Mouse (Mus musculus) CH12.LX (cell line): Measurements from ENCODE around the gene Sema6d.

Experiments
- CTCF ChIP-seq, 2 experiments: IDR thresholded peaks in 1 of 2; conservative IDR thresholded peaks in 1 of 2; 2 replicates each; pipeline ENCODE4 v1.5.1; 2011 to 2012; ENCODE audit warnings: low read depth in 2 of 2, low read length in 2 of 2, improper control_type of control experiment in 1 of 2, inconsistent platforms in 1 of 2, mild to moderate bottlenecking in 1 of 2, moderate library complexity in 1 of 2
- GABPA ChIP-seq: IDR thresholded peaks from 2 replicates; pipeline ENCODE4 v1.6.1; 2012; ENCODE audit warnings: low read depth, low read length, improper control_type of control experiment, inconsistent platforms; ENCODE audit not compliant: insufficient replicate concordance
- MAX ChIP-seq: IDR thresholded peaks from 2 replicates; pipeline ENCODE4 v1.6.1; 2011; ENCODE audit warnings: low read length, improper control_type of control experiment
- NELFE ChIP-seq: IDR thresholded peaks from 2 replicates; pipeline ENCODE4 v1.6.1; 2011; ENCODE audit warnings: low read depth, low read length, improper control_type of control experiment

DNA sequence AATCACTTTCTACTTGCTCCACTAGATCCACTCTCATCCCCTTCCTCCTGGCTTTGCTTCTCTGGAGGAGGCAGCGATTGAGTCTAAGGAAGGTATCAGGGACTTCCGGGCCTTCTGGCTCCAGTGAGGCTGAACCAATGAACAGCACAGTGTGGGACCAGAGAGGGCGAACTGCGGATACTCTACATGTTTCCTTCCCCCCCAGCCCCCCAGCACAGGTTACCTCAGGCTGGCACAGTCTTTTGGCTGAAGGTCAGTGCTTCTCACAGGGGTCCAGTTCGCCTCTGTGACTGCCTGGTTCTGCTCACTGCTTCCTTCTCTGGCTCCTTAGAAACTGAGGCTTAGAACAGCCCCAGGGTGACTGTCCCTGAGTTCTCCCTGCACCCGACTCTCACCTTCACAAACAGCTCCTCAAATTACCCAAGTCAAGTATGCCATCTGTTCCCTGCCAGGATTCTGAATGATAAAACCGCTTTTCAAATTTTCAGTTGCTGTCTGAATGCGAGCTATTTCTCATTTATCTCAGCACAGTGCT, 512.7 kb downstream of the Sema6d start:
- TF ChIP-seq CTCF (conservative IDR thresholded peaks at IDR 0.05 in 1 of 2, IDR thresholded peaks at IDR 0.05 in 1 of 2; ENCODE audit: low read depth in 2 of 2, low read length in 2 of 2) (no peak), MAX (no peak), NELFE (no peak), GABPA (no peak)
